Mouse (Mus musculus): ENCODE data around the gene Cd83. TPM values are rescaled to one million over a fixed set of nuclear protein-coding genes. Genes with fewer than 3 reads are reported as not detected.

Cd83 gene
- polyA plus RNA-seq, 1 experiment from 2014 or later, result 5.7 TPM

- no peaks in the 10 kb centered on the region for H3K36me3 ChIP-seq
- H3K27me3 ChIP-seq, result no peaks in the 10 kb centered on the region
- H3K27ac ChIP-seq (replicated peaks), result no peak overlapping the region
- H3K4me1 ChIP-seq, result 0 out of 2 replicates have a peak, but pooled peaks cover 3% of the 10 kb centered on the region
- H3K9me3 ChIP-seq (replicated peaks), result no peaks in the 10 kb centered on the region
- WGBS, result 79% methylated on average over 7 of the region's 7 CpGs
- no peak overlapping the region for H3K9ac ChIP-seq
- ATAC-seq (ENCODE audit: insufficient number of reproducible peaks, low FRiP score, low TSS enrichment, low read depth), result no peak
- H3K4me3 ChIP-seq (replicated peaks), result no peak overlapping the region
- no peak overlapping the region for H3K4me2 ChIP-seq (replicated peaks)
Measured at GRCm38 (mm10) chr13:43847186-43847585, 62.6 kb downstream of the Cd83 start.

DNA sequence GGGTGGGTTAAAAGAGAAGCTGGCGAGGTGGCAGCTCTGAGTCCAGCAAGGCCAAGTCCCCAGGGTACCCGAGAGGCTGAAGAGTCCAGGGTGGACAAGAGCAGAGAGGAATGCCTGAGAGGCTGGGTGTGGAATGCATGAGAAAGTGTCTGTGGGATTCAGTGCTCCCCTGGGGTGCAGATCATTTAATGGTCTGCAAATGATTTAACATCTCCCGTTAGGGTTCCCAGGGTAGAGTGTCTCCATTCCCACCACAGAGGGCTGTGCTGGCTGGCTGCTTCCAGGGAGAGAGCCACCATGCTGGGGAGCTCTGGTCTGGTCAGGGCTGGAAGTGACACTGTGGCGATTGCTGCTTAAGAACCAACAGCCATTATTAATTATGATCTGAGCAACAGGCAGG lies 65.2 kb downstream of the Cd83 start:
- WGBS, result 37% methylated on average over 4 of the region's 4 CpGs
- peak; percentile 15; the same call in 1 of the 2 replicates for ATAC-seq (ENCODE audit: insufficient number of reproducible peaks, low FRiP score, low TSS enrichment, low read depth)

DNA sequence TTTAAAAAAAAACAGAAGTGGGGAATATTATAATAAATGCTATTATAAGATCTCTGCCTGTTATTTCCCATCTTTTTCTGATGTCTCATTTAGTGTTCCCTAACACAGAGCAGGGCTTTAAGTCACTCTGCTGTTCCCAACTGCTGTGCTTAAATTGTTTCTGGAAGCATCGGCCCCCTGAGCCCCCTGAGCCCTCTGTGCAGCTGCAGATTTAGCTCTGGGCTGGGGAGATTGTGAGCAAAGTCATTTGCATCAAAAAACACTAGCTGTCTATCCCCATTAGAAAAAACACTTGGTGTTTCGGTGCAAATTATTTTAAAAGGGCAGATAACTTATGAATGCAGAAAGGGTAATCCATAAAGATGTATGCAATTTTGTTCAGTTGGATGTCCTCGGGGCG lies 66.5 kb downstream of the Cd83 start:
- WGBS, result 46% methylated on average over 4 of the region's 4 CpGs
- ATAC-seq (ENCODE audit: insufficient number of reproducible peaks, low FRiP score, low TSS enrichment, low read depth), result no peak

More for the DNA sequence above, 65.2 kb downstream of the Cd83 start:
- H3K27me3 ChIP-seq, result no peaks in the 10 kb centered on the region
- 0 out of 2 replicates have a peak, but pooled peaks cover 3% of the 10 kb centered on the region for H3K4me1 ChIP-seq
- no peaks in the 10 kb centered on the region for H3K36me3 ChIP-seq
- no peak overlapping the region for H3K9ac ChIP-seq
- no peak overlapping the region for H3K4me3 ChIP-seq (replicated peaks)
- H3K4me2 ChIP-seq (replicated peaks), result no peak overlapping the region
- no peak overlapping the region for H3K27ac ChIP-seq (replicated peaks)
- H3K9me3 ChIP-seq (replicated peaks), result no peaks in the 10 kb centered on the region

More for the DNA sequence above, 66.5 kb downstream of the Cd83 start:
- no peaks in the 10 kb centered on the region for H3K27me3 ChIP-seq
- no peak overlapping the region for H3K4me2 ChIP-seq (replicated peaks)
- H3K36me3 ChIP-seq, result no peaks in the 10 kb centered on the region
- 0 out of 2 replicates have a peak, but pooled peaks cover 3% of the 10 kb centered on the region for H3K4me1 ChIP-seq
- H3K27ac ChIP-seq (replicated peaks), result no peak overlapping the region
- no peak overlapping the region for H3K9ac ChIP-seq
- H3K9me3 ChIP-seq (replicated peaks), result no peaks in the 10 kb centered on the region
- no peak overlapping the region for H3K4me3 ChIP-seq (replicated peaks)

Other genes with a start within 250 kb of the Cd83 start
- gene Mcur1, start 224.6 kb upstream of the Cd83 start, polyA plus RNA-seq (2015; fragmentation: Nextera tagmentation; extraction: Ambion mirVana), result 14.1 and 14.4 TPM in 2 replicates
- 7.7 and 11.1 TPM in 2 replicates for gene Rnf182, start 169.1 kb upstream of the Cd83 start, polyA plus RNA-seq (2015; fragmentation: Nextera tagmentation; extraction: Ambion mirVana)

Data from embryonic facial prominence, embryonic 15.5 days (tissue).